Mouse (Mus musculus) cerebellum, postnatal 14 days (tissue): ENCODE data around the gene Selenom.

Source experiments
- DNase-seq, 2 experiments: peaks; one replicate each; pipeline ENCODE4 v3.0.0; 2021; ENCODE audit warnings: mixed read lengths in 2 of 2

Selenom gene

GRCm38 (mm10) chr11:3514529-3515054 lies at the start of gene Selenom:
TSS of gene Selenom (plus strand) at chr11:3514684.
- DNase-seq = peak; percentile 94 to 96

GRCm38 (mm10) chr11:3471448-3471850 lies 43.0 kb upstream of the Selenom start:
- no peak for DNase-seq

GRCm38 (mm10) chr11:3472484-3472883 lies 42.0 kb upstream of the Selenom start:
- DNase-seq = peak; percentile 96 to 98

- peak in 1 of 2 experiments; percentile 45 for DNase-seq
These were observed 39.9 kb upstream of the Selenom start for GRCm38 (mm10) chr11:3474480-3475115.

- no peak for DNase-seq
These were observed 39.0 kb upstream of the Selenom start for GRCm38 (mm10) chr11:3475489-3475888.

- peak in 1 of 2 experiments; percentile 22 for DNase-seq
These were observed 30.4 kb upstream of the Selenom start for GRCm38 (mm10) chr11:3483980-3484642.

GRCm38 (mm10) chr11:3486349-3486748 lies 28.1 kb upstream of the Selenom start:
- DNase-seq = no peak

- DNase-seq = peak in 1 of 2 experiments; percentile 34
These were observed 26.4 kb upstream of the Selenom start, which contains the start of gene Pla2g3 for GRCm38 (mm10) chr11:3487952-3488570. TSS of gene Pla2g3 (plus strand) at chr11:3488284.

- DNase-seq = no peak
These were observed 25.4 kb upstream of the Selenom start for GRCm38 (mm10) chr11:3489036-3489435.

- DNase-seq = no peak
These were observed 21.7 kb upstream of the Selenom start for GRCm38 (mm10) chr11:3492748-3493147.

- no peak for DNase-seq
These were observed 19.6 kb upstream of the Selenom start for GRCm38 (mm10) chr11:3494857-3495256.

GRCm38 (mm10) chr11:3495496-3495895 lies 19.0 kb upstream of the Selenom start:
- DNase-seq = no peak

GRCm38 (mm10) chr11:3496756-3497155 lies 17.7 kb upstream of the Selenom start:
- DNase-seq = no peak

GRCm38 (mm10) chr11:3497296-3497695 lies 17.2 kb upstream of the Selenom start:
- DNase-seq = no peak

- peak; percentile 76 to 80 for DNase-seq
These were observed 12.4 kb upstream of the Selenom start for GRCm38 (mm10) chr11:3502057-3502456.

- peak; percentile 45 to 54 for DNase-seq
These were observed 11.9 kb upstream of the Selenom start for GRCm38 (mm10) chr11:3502459-3503072.

- no peak for DNase-seq
These were observed 10.5 kb upstream of the Selenom start for GRCm38 (mm10) chr11:3503755-3504693.

GRCm38 (mm10) chr11:3508226-3508625 lies 6.3 kb upstream of the Selenom start:
- DNase-seq = peak in 1 of 2 experiments; percentile 27

GRCm38 (mm10) chr11:3509181-3510085 lies 5.1 kb upstream of the Selenom start:
- peak in 1 of 2 experiments; percentile 32 for DNase-seq

GRCm38 (mm10) chr11:3510321-3510720 lies 4.2 kb upstream of the Selenom start:
- DNase-seq = no peak

GRCm38 (mm10) chr11:3513291-3513690 lies 1.2 kb upstream of the Selenom start:
- peak; percentile 56 to 82 for DNase-seq
